Mouse (Mus musculus): Measurements from ENCODE around the gene Myo1b.

GRCm38 (mm10) chr1:51944755-51945154 is 28.9 kb upstream of the Myo1b start:
- TF ChIP-seq CTCF (conservative IDR thresholded peaks at IDR 0.05; ENCODE audit: low read length) (peak; percentile 54), POU5F1 (IDR thresholded peaks at IDR 0.05; ENCODE audit: borderline replicate concordance, low read length) (no peak)

Data from E14TG2a.4 (cell line).